Mouse (Mus musculus): ENCODE results near the gene Itgb7.

Itgb7 gene

GRCm38 (mm10) chr15:102231748-102232147, at the start of gene Itgb7:
TSS of gene Itgb7 (minus strand) at chr15:102231944.
- DNase-seq (ENCODE audit: low spot score in 2 of 2) = no peak

- no peak for DNase-seq (ENCODE audit: low spot score in 2 of 2)
These were observed 48.9 kb upstream of the Itgb7 start for GRCm38 (mm10) chr15:102280623-102281022.

DNA sequence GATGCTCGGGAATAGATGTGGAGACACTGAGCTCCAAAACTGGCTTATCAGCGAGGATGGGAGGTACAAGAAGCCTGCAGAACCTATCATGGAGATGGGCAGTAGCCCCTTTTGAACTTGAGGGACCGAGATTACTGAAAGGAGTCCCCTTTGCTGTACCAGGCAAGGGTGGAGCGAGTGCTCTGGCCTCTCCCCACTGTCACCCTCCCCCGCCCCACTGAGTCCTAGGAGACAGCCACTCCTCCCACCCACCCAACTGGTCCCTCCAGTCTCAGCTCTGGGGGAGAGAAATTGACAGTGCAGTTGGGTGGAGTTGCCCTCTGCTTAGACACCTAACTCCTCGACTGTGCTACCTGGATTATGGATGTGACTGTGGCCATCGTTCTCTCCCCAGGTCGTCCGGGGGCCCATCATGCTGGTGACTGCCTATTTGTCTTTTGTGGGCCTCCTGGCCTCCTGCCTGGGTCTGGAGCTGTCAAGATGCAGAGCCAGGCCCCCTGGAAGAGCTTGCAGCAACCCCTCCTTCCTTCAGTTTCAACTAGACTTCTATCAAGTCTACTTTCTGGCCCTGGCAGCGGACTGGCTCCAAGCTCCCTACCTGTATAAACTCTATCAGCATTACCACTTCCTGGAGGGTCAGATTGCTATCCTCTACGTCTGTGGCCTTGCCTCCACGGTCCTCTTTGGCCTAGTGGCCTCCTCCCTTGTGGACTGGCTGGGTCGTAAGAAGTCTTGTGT, 48.2 kb upstream of the Itgb7 start:
- no peak for DNase-seq (ENCODE audit: low spot score in 2 of 2)

GRCm38 (mm10) chr15:102279092-102279782, 47.5 kb upstream of the Itgb7 start, which contains the start of gene Mfsd5:
TSS of gene Mfsd5 (plus strand) at chr15:102279454.
- peak; percentile 51 to 74 for DNase-seq (ENCODE audit: low spot score in 2 of 2)

- DNase-seq (ENCODE audit: low spot score in 2 of 2) = no peak
These were observed 47.0 kb upstream of the Itgb7 start for GRCm38 (mm10) chr15:102278726-102279091.

DNA sequence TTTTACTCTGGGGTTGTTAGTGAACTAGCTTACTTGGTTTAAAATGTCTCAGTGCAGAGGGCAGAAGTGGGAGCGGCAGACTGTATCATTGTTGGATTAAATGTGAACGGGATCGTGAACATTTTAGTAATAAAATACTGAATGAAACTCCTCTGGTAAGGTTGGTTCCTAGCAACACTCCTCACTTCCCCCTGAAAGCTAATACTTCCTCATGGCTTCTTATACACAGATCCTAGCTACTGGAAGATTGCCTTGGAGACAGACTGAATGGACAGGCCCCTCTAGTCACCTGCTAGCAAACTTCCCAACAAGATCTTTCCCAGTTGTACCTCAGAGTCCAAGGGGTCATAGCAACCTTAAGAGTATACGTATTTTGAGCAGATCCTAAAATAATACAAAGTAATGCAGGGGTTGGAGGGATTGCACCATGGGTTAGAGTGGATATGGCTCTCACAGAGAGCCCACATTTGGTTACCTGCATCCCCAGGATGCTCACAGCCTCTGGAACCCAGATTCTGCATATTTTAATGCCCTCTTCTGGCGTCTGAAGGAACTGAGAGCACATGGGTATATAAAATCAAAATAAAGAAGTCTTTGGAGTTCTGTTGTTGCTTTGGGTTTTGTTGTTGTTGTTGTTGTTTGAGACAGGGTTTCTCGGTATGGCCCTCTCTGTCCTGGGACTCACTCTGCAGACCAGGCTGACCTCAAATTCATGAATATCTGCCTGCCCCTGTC, 42.4 kb upstream of the Itgb7 start:
- DNase-seq (ENCODE audit: low spot score in 2 of 2) = no peak

- DNase-seq (ENCODE audit: low spot score in 2 of 2) = no peak
These were observed 39.7 kb upstream of the Itgb7 start for GRCm38 (mm10) chr15:102271441-102271840.

- no peak for DNase-seq (ENCODE audit: low spot score in 2 of 2)
These were observed 38.7 kb upstream of the Itgb7 start, which contains the start of gene Gm9918 for GRCm38 (mm10) chr15:102270274-102270960. TSS of gene Gm9918 (plus strand) at chr15:102270563.

- no peak for DNase-seq (ENCODE audit: low spot score in 2 of 2)
These were observed 33.8 kb upstream of the Itgb7 start for GRCm38 (mm10) chr15:102265548-102265947.

DNA sequence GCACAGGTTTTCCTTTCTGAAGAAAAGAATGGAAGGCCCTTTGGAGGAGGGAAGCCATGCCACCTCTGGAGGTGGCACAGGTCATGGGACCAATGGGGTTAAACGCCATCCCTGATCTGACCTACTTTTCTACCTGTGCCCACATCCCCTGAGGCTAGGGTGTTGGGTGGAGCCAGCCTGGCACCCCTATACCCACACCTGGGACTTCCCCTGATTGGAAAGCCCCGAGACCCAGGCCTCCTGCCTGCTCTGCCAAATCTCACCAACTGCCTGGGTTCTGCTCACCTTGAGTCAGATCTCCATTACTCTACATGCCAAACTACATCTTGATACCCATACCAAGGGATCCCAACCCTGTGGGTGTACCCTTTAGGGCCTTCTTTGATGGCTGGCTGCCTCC, 31.3 kb upstream of the Itgb7 start:
- DNase-seq (ENCODE audit: low spot score in 2 of 2) = no peak

DNA sequence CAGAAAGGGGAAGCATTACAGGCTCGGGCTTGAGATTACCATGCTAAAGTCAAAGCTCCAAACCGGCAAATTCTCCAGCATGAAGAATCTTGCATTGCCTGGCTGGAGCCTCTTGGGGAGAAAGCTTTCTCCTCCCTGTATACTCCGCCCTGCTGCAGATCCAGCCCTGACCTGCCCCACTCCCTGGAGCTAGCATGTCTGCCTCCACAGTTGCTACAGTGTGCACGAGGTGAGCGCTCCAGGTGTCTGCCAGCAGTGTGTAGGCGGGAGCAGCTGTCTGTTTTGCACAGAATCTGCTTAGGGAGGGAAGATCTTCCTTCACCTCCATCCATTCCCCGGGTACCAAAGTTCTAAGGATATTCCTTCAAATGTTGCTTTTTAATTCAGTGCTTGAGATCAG, 30.8 kb upstream of the Itgb7 start:
- no peak for DNase-seq (ENCODE audit: low spot score in 2 of 2)

DNA sequence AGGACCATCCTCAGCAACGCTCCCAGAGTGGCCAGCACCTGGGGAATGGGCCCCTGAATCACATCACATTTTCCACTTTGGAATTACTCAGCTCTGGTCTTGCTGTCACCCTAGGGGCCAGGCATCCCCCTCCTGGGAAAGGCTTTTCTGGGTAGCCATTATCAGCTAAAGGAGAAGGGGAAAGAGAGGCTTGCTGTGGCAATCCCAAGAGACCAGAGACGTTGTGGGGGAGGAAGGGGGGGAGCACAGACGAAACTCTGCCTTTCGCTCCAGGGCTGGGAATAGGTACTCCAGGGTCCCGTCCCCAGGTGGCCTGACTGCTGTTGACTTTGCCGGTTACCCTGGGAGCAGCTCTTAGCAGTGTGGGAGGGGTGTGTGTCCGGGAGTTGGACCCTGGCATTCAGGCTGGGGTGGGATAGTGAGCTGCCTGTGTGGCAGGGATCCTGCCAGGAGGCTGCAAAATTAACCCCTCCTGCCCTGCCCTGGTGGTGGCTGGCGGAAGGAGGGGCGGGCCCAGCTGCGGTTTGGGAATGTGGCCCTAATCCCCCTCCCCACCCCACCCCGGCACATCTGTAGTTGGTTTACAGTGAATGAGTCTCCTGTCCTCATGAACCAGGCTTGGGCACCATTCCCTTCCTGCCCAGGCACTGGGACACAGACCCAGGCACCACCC, 27.0 kb upstream of the Itgb7 start:
- no peak for DNase-seq (ENCODE audit: low spot score in 2 of 2)

DNA sequence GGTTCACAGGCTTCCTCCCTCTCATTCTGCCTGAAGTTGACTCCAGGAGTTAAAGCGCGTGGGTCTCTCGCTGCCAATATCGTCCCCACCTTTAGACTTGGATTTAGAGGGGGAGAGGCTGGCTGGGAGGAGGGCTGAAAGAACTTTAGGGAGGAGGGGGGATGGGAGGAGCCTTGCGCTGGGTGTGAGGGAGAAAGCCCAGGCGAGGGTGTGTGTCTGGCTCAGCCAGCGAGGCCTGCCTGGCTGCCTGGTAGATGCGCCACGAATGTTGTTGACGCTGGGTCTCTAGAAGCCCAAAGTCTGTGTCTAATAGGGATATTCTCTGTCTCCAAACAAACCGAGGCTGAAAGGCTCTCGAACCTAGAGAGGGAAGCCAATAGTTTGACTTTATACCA, 26.3 kb upstream of the Itgb7 start:
- DNase-seq (ENCODE audit: low spot score in 2 of 2) = no peak

DNA sequence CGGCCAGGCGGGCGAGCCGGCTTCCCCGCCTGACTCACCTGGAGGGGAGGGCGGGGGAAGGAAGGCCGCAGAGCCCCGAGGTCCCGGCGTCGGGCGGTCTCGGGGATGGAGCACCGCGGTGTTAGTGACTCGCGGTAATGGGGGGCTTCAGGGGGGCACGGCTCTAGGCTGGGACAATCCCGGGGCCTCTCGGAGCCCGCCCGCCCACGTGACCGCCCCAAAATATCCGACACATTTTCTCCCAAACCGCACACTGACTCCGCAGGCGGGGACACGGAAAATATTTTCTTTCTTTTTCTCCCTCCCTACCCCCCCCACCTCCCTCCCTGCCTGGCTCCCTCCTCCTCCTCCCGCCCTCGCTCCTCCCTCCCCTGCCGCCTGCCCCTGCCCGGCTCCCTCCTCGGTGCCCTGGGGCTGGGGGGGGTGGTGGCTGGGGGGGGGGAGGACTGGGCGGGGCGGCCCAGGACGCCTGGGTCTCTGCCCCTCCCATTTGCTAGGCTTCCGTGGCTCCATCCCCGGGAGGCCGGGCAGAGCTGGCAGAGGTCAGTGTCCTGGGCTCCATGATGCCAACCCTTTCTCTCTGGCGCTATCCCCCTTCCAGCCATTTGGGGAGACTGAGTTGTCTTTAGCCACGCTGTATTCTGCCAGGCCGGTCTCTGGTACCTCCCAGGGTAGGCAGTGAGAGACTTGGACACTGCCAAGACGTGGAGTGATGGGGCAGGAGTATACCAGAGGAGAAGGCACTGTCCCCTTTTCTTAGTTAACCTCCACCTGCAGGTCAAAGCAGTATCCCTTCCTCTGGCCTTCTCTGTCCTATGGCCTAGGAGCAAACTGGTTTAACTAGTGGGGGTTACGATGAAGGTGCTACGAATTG, 25.7 kb upstream of the Itgb7 start, which contains the start of gene Rarg:
Gene Rarg (minus strand): TSS at position 316 of the 874 bp plus-strand sequence.
- DNase-seq (ENCODE audit: low spot score in 2 of 2) = no peak

DNA sequence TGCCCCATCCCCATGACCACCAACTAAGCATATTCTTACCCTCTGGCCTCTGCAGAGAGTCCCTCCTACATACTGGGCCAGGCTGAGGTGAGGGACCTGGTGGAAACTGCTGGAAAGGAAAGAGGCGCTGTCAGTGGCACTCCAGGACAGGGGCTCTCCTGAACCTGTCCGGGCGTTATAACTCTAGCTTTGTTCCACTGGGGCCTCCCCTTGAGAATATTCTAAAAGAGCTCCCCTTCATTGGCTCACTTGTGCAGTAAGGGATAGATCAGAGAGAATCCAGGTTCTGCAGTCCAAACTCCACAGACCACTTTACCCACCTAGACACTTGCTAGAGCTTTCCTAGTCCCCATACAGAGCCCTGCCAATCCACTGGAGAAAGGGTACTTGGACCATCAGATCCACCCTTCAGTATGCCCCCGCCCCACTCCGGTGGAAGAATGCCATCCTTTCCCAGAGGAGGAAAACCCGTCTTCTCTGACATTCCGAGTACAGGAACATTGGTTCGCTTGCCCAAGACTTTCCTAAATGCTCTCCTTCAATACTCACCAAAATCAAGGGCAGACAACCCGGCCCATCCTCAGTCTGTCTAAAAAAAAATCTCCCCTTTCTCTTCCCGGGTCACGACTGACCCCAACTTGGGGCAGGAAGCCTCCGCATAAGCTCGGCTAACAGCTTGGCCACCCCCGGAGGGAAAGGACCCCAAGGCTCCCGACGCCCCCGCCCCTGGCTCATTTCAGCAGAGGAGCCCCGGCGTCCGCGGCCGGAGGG, 24.9 kb upstream of the Itgb7 start:
- DNase-seq (ENCODE audit: low spot score in 2 of 2) = no peak

GRCm38 (mm10) chr15:102255547-102256255, 24.0 kb upstream of the Itgb7 start:
- no peak for DNase-seq (ENCODE audit: low spot score in 2 of 2)

GRCm38 (mm10) chr15:102250521-102250920, 18.8 kb upstream of the Itgb7 start:
- no peak for DNase-seq (ENCODE audit: low spot score in 2 of 2)

GRCm38 (mm10) chr15:102249967-102250366, 18.2 kb upstream of the Itgb7 start:
- DNase-seq (ENCODE audit: low spot score in 2 of 2) = no peak

DNA sequence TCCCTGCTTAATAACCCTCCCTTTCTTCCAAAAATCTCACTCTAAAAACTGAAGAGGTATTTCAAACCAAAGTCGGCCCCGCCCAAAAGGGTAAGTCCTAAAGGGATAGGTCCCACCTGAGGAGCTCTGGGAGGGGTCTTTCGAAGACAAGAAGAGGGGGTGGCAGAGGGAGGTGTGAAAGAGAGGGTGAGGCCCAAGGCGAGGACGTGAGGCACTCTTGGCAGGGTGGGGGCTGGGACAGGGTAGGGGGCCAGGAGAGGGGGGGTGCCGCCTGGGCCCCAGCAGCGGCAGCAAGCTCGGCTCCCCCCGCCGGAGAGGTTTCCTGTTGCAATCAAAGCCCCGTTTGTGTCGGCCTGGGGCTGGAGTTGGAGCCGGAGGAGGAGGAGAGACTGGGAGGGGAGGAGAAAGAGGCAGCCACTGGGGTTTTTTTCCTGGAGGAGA, 17.5 kb upstream of the Itgb7 start:
- no peak for DNase-seq (ENCODE audit: low spot score in 2 of 2)

Data from frontal cortex, postnatal 14 days (tissue).